Mouse (Mus musculus) lung, postnatal 14 days (tissue): ENCODE data around the gene Slc25a20.
A peak's percentile ranks its signal among the peaks of the same experiment; 100 is the strongest.

ENCODE experiments used
- DNase-seq: peaks from one replicate; pipeline ENCODE4 v3.0.0; 2021

The Slc25a20 gene

GRCm38 (mm10) chr9:108687686-108688085, 25.8 kb downstream of the Slc25a20 start:
- no peak for DNase-seq

DNA sequence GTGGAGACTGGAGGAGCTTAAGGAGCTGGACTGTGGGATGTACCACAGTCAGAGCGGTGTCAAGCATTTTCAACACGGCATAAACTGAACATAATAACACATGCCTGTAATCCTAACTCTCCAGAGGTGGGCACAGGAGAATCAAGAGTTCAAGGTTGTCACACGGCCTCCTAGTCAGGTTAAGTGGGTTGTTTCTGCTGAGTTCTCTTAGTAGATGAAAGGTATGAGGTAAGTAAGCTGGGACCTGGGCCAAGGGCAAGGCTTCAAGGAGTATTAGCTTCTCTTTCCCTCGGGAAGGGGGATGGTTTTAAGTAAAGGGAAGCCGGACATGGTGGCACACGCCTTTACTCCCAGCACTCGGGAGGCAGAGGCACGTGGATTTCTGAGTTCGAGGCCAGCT, 26.6 kb downstream of the Slc25a20 start:
- DNase-seq = peak; percentile 70

GRCm38 (mm10) chr9:108689106-108689505, 27.2 kb downstream of the Slc25a20 start, which contains the start of gene Prkar2a:
Gene Prkar2a, plus strand, starts transcription at chr9:108689314.
- DNase-seq = no peak

- no peak for DNase-seq
These were observed 28.1 kb downstream of the Slc25a20 start for GRCm38 (mm10) chr9:108689993-108690392.

- DNase-seq = no peak
These were observed 29.0 kb downstream of the Slc25a20 start for GRCm38 (mm10) chr9:108690914-108691313.

DNA sequence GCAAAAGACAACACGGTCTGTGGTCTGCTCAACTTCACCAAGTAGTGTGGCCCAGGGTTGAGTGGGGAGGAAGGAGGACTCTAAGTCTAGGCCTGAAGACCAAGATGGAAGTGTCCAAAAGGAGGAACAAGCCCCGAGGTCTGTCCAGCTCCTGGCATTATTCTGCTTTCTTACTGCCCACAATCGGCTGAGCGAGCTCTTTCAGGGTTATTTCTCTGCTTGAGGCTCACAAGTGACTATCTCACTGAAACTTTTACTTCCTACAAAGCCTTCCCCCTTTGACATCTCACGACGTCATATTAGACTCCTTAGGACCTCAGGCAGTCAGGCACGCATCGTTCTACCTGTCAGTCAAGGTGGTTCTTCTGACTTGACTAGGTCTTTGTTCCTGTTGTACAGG, 29.5 kb downstream of the Slc25a20 start:
- DNase-seq = no peak

DNA sequence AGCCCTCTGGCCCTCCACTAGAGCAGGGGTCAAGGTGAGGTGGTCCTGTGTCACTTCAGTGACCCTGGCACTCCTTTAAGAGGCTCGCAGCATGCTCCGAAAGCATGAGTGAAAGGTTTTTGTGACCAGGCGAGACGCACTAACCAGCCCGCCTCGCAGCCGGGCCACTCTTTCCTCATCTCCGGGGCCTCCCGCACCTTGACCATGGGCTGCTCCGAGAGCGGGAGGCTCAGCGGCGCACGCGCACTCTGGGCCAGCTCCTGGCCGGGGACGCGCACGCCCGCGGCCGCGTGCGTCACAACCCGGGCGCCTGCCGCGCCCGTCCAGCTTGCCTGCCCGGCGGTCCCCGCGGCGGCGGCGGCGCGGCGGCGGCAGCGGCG, 29.9 kb downstream of the Slc25a20 start:
- peak; percentile 90 for DNase-seq

- peak; percentile 53 for DNase-seq
These were observed 30.5 kb downstream of the Slc25a20 start for GRCm38 (mm10) chr9:108692226-108693041.

DNA sequence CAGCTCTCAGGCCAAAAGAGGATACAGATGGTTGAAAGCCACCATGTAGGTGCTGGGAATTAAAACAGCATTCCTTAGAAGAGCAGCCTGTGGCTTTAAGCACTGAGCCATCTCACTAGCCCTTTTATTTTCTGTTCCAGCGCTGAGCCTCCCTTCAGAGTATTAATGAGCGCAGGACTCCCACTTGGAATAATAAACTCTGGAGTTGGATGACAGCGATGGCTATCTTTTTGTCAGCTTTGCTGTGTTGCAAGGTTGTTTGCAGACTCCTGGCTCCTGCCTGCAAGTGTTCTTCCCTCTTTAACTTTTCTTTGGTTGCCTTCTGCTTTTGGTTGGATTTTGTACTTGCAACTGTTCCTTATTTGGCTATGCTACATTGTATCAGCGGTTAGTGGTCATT, 32.1 kb downstream of the Slc25a20 start:
- no peak for DNase-seq

DNA sequence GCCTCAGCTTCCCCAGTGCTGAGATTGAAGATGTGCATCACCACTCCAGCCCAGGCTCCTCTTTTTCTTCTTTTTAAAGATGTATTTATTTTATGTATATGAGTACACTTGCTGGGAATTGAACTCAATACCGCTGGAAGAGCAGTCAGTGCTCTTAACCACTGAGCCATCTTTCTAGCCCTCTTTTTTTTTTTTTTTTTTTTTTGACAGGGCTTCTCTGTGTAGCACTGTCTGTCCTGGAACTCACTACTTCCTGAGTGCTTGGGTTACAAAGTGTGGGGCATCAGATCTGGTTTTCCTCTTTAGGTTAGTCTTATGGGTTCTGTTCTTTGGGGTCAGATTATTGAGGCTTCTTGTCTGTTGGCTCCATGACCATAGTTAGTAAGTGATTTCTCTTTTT, 32.6 kb downstream of the Slc25a20 start:
- no peak for DNase-seq

GRCm38 (mm10) chr9:108702476-108702875, 40.6 kb downstream of the Slc25a20 start:
- no peak for DNase-seq

GRCm38 (mm10) chr9:108703373-108704110, 41.7 kb downstream of the Slc25a20 start:
- DNase-seq = no peak

- no peak for DNase-seq
These were observed 42.7 kb downstream of the Slc25a20 start for GRCm38 (mm10) chr9:108704591-108704990.

DNA sequence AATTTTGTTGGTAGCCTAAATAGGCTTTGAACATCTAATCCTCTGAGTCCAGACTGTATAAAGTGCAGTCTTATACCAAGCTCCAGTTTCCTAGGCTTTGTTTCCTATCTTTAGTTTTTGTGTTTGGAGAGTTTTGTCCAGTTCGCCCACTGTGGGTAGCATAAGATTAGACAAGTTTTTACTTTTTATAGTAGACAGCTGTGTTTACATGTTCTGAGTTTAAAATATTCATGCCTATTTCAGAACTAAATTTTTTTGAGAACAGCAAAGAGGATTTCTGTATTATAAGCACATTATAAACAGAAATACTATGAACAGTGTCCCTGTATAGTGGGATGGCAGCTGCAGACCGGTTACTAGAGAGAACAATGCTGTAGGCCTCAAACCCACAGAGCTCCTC, 45.3 kb downstream of the Slc25a20 start:
- no peak for DNase-seq

- no peak for DNase-seq
These were observed 46.9 kb downstream of the Slc25a20 start for GRCm38 (mm10) chr9:108708833-108709232.

DNA sequence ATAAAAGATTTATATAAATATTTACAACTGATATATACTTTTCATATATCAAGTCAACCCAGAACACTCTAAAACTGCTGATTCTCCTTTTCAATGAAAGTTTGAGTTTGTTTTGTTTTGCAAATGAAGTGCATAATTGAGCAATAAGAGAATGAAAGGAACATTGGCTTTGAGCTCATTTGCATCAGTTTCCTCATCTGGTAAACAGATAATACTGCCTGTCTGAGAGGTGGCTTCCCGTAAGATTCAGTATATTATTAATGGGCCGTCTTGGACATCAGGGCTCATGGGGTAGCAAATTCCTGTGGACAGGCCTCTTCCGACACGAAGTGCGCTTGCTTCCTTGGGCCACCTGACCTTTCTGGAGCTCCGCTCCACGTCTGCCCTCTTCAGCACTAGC, 48.9 kb downstream of the Slc25a20 start:
- no peak for DNase-seq

- DNase-seq = no peak
These were observed 54.3 kb downstream of the Slc25a20 start for GRCm38 (mm10) chr9:108716199-108716598.

GRCm38 (mm10) chr9:108723751-108724150, 61.9 kb downstream of the Slc25a20 start:
- no peak for DNase-seq

GRCm38 (mm10) chr9:108726116-108726515, 64.2 kb downstream of the Slc25a20 start:
- no peak for DNase-seq

DNA sequence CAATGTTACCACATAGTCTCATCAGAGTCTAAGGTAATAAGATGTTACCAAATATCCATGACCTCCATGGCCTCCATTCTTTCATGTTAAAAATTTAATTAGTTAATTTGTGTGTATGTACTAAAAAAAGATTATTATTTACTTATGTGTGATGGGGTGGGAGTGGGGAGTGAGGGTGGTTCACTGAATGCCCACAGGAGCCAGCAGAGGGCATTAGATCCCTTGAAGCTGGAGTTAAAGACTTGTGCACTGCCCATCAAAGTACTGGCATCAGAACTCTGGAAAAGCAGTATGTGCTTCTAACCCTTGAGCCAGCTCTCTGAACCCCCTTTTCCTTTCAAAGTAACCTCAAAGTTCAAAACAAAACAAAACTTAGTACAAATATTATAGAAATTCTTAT, 67.2 kb downstream of the Slc25a20 start:
- no peak for DNase-seq

GRCm38 (mm10) chr9:108732462-108732861, 70.6 kb downstream of the Slc25a20 start:
- no peak for DNase-seq
